Comparison of ENCODE assay signal across 8 mouse cellular contexts in the genomic region with DNA sequence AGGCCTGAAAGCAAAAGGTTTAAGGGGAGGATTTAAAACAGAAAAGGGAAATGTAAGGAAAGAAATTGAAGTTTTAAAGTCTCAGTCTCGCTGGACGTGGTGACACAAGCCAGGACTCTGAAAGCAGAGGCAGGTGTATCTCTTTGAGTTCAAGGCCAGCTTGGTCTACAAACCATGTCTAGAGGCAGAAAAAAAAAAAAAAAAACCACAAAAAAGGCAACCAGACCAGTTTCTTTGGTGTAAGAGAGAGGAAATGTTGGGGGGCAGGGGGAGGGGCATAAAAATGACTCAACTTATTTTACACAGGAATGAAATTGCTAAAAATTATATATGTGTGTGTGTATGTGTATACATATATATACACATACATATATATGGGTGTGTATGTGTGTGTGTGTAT. TPM values are rescaled to one million over a fixed set of nuclear protein-coding genes. Genes with fewer than 3 reads are reported as not detected.
DNase-seq lines count a peak whose midpoint lies in the region; ATAC-seq and TF ChIP-seq lines count a peak whose summit lies in the region.

No protein-coding gene starts in this region.

- WGBS in lung, postnatal 0 days: 42% methylated on average over 2 of the region's 2 CpGs
- 58% methylated on average over 2 of the region's 2 CpGs for WGBS in hindbrain, embryonic 15.5 days
- 61% methylated on average over 2 of the region's 2 CpGs for WGBS in neural tube, embryonic 13.5 days

- H3K27me3 ChIP-seq in lung, postnatal 0 days (replicated peaks; ENCODE audit: insufficient read depth, low read length): no peaks in the 10 kb centered on the region
- H3K27me3 ChIP-seq in hindbrain, embryonic 15.5 days: no peaks in the 10 kb centered on the region
- no peaks in the 10 kb centered on the region for H3K27me3 ChIP-seq in neural tube, embryonic 13.5 days

- no peak for TF ChIP-seq CTCF in lung, postnatal 0 days (IDR thresholded peaks at IDR 0.05)

- H3K4me2 ChIP-seq in lung, postnatal 0 days (replicated peaks; ENCODE audit: low read depth, low read length): peak overlapping the region; percentile 94; the same call in 1 of the 2 replicates
- peak overlapping the region; percentile 72; the same call in 1 of the 2 replicates for H3K4me2 ChIP-seq in hindbrain, embryonic 15.5 days
- H3K4me2 ChIP-seq in neural tube, embryonic 13.5 days: peak overlapping the region; percentile 84

- H3K36me3 ChIP-seq in lung, postnatal 0 days (ENCODE audit: insufficient read depth, low read length): no peaks in the 10 kb centered on the region
- H3K36me3 ChIP-seq in hindbrain, embryonic 15.5 days: no peaks in the 10 kb centered on the region
- no peaks in the 10 kb centered on the region for H3K36me3 ChIP-seq in neural tube, embryonic 13.5 days

- H3K27ac ChIP-seq in lung, postnatal 0 days (ENCODE audit: low read length): no peak overlapping the region
- H3K27ac ChIP-seq in hindbrain, embryonic 15.5 days (replicated peaks): no peak overlapping the region
- no peak overlapping the region for H3K27ac ChIP-seq in neural tube, embryonic 13.5 days (replicated peaks)

- H3K9me3 ChIP-seq in lung, postnatal 0 days (ENCODE audit: low read length): no peaks in the 10 kb centered on the region
- no peaks in the 10 kb centered on the region for H3K9me3 ChIP-seq in hindbrain, embryonic 15.5 days
- no peaks in the 10 kb centered on the region for H3K9me3 ChIP-seq in neural tube, embryonic 13.5 days

- H3K4me1 ChIP-seq in lung, postnatal 0 days (ENCODE audit: insufficient read depth, low read depth, low read length): peaks cover 2% of the 10 kb centered on the region; the same call in 1 of the 2 replicates
- peaks cover 28% of the 10 kb centered on the region for H3K4me1 ChIP-seq in hindbrain, embryonic 15.5 days (replicated peaks)
- peaks cover 30% of the 10 kb centered on the region for H3K4me1 ChIP-seq in neural tube, embryonic 13.5 days (replicated peaks)

- ATAC-seq in lung, postnatal 0 days: no peak
- no peak for ATAC-seq in hindbrain, embryonic 15.5 days (ENCODE audit: low FRiP score, low read depth)
- ATAC-seq in neural tube, embryonic 13.5 days (ENCODE audit: low read depth): no peak
- ATAC-seq in megakaryocyte progenitor cell, adult 5-6 weeks (replicated peaks; ENCODE audit: poor library complexity): no peak

- H3K9ac ChIP-seq in lung, postnatal 0 days (replicated peaks; ENCODE audit: low read depth): no peak overlapping the region
- no peak overlapping the region for H3K9ac ChIP-seq in hindbrain, embryonic 15.5 days
- H3K9ac ChIP-seq in neural tube, embryonic 13.5 days: peak overlapping the region; percentile 61; the same call in 1 of the 2 replicates

- no peak overlapping the region for H3K4me3 ChIP-seq in lung, postnatal 0 days (ENCODE audit: low read depth, low read length)
- H3K4me3 ChIP-seq in hindbrain, embryonic 15.5 days: no peak overlapping the region
- peak overlapping the region; percentile 89; the same call in 1 of the 2 replicates for H3K4me3 ChIP-seq in neural tube, embryonic 13.5 days

- DNase-seq in embryo, embryonic 10.5 days (ENCODE audit: low spot score): peak; percentile 3
- DNase-seq in embryo, embryonic 10 days (ENCODE audit: low spot score): no peak
- no peak for DNase-seq in lung, postnatal 0 days (ENCODE audit: low spot score)
- no peak for DNase-seq in lung, postnatal 25 days (ENCODE audit: low spot score)
- DNase-seq in layer of hippocampus, adult 8-10 months (ENCODE audit: low spot score in 2 of 2): no peak

- TF ChIP-seq EP300 in lung, postnatal 0 days (IDR thresholded peaks at IDR 0.05): no peak

RNA-seq across cellular contexts. Expression of a gene that starts 1.3 kb away (rescaled TPM):
- 21.6 and 22.8 TPM in 2 replicates for polyA plus RNA-seq in lung, postnatal 0 days (2015; fragmentation: Nextera tagmentation; extraction: Ambion mirVana)
- polyA plus RNA-seq in hindbrain, embryonic 15.5 days (2015; fragmentation: Nextera tagmentation; extraction: Ambion mirVana): 30.1 and 33.2 TPM in 2 replicates
- 35.0 and 38.3 TPM in 2 replicates for polyA plus RNA-seq in neural tube, embryonic 13.5 days (2015; fragmentation: Nextera tagmentation; extraction: Ambion mirVana)
- total RNA-seq in layer of hippocampus, adult 8-10 months (2022): 10 to 100 TPM; 45.4 to 53.9 (median 48.5) TPM
- total RNA-seq in megakaryocyte progenitor cell, adult 5-6 weeks (2015): 56.9 and 59.5 TPM in 2 replicates
- total RNA-seq in megakaryocyte progenitor cell, adult 5-6 weeks (2017): 24.7 and 28.9 TPM in 2 replicates

RNA-seq across cellular contexts. Expression of a gene that starts 42.4 kb away (rescaled TPM):
- 4.7 and 6.2 TPM in 2 replicates for polyA plus RNA-seq in lung, postnatal 0 days (2015; fragmentation: Nextera tagmentation; extraction: Ambion mirVana)
- 21.2 and 21.4 TPM in 2 replicates for polyA plus RNA-seq in hindbrain, embryonic 15.5 days (2015; fragmentation: Nextera tagmentation; extraction: Ambion mirVana)
- polyA plus RNA-seq in neural tube, embryonic 13.5 days (2015; fragmentation: Nextera tagmentation; extraction: Ambion mirVana): 21.3 and 23.5 TPM in 2 replicates
- total RNA-seq in layer of hippocampus, adult 8-10 months (2022): 10 to 100 TPM; 26.1 to 31.8 (median 30.1) TPM
- total RNA-seq in megakaryocyte progenitor cell, adult 5-6 weeks (2015): 83.1 and 87.1 TPM in 2 replicates
- total RNA-seq in megakaryocyte progenitor cell, adult 5-6 weeks (2017): 69.6 and 86.9 TPM in 2 replicates
